Mouse (Mus musculus) neural tube, embryonic 11.5 days (tissue): ENCODE data around the gene Zeb2. TPM values are rescaled to one million over a fixed set of nuclear protein-coding genes. Genes with fewer than 3 reads are reported as not detected.

ENCODE experiments used
- ATAC-seq: fragments of 200-750 bp; cut with Nextera tagmentation; 2 replicates; pipeline ENCODE4 v1.8.0; 2017; ENCODE audit warnings: moderate number of reproducible peaks, mild to moderate bottlenecking, moderate TSS enrichment, moderate library complexity; ENCODE audit not compliant: insufficient read depth, low FRiP score, low TSS enrichment
- DNase-seq: peaks from one replicate; pipeline ENCODE4 v3.0.0-alpha.2; 2015; ENCODE audit warnings: low spot score
- H3K27ac ChIP-seq: fragments of 300-500 bp; sonication (generic); 2 replicates; pipeline ENCODE4 v1.5.1; 2014; ENCODE audit warnings: low read depth, mild to moderate bottlenecking, low read length
- H3K27me3 ChIP-seq: fragments of 300-500 bp; sonication (generic); 2 replicates; pipeline ENCODE4 v1.6.1; 2014; ENCODE audit warnings: mild to moderate bottlenecking, low read length, mixed read lengths; ENCODE audit not compliant: control insufficient read depth, insufficient read depth
- H3K36me3 ChIP-seq: fragments of 300-500 bp; sonication (generic); 2 replicates; pipeline ENCODE4 v1.6.1; 2014; ENCODE audit warnings: mild to moderate bottlenecking, low read length, moderate library complexity, mixed read lengths; ENCODE audit not compliant: control insufficient read depth, insufficient read depth
- H3K4me1 ChIP-seq: fragments of 300-500 bp; sonication (generic); 2 replicates; pipeline ENCODE4 v1.6.1; 2014; ENCODE audit warnings: low read length, mixed read lengths; ENCODE audit not compliant: control insufficient read depth, insufficient read depth
- H3K4me2 ChIP-seq: fragments of 300-500 bp; sonication (generic); 2 replicates; pipeline ENCODE4 v1.6.1; 2014; ENCODE audit warnings: low read depth, mild to moderate bottlenecking, moderate library complexity
- H3K4me3 ChIP-seq: fragments of 300-500 bp; sonication (generic); 2 replicates; pipeline ENCODE4 v1.5.1; 2014; ENCODE audit warnings: low read depth, low read length
- H3K9ac ChIP-seq: fragments of 300-500 bp; sonication (generic); 2 replicates; pipeline ENCODE4 v1.6.1; 2014; ENCODE audit warnings: mild to moderate bottlenecking, low read length
- H3K9me3 ChIP-seq: fragments of 300-500 bp; sonication (generic); 2 replicates; pipeline ENCODE4 v1.6.1; 2016; ENCODE audit warnings: low read length; ENCODE audit not compliant: control insufficient read depth
- WGBS: fragments of 180-500 bp; shearing (Covaris S2); extraction: QIAGEN DNeasy Blood & Tissue Kit; methylation state at CpG from one replicate; pipeline ENCODE4 v1.1.7; 2014; 5-methylcytosine and 5-hydroxymethylcytosine counted together
- polyA plus RNA-seq: library from polyadenylated mRNA; unstranded; fragments of >200 nt; fragmentation: Nextera tagmentation; extraction: Ambion mirVana; gene quantifications from 2 replicates; pipeline ENCODE4 v1.2.1, GENCODE M21; 2014

Gene Zeb2
- polyA plus RNA-seq, 1 experiment from 2014 or later = 55.9 TPM

GRCm38 (mm10) chr2:45056856-45057562 lies 60.2 kb downstream of the Zeb2 start:
- no peak overlapping the region for H3K27ac ChIP-seq
- no peak overlapping the region for H3K4me3 ChIP-seq
- no peaks in the 10 kb centered on the region for H3K36me3 ChIP-seq
- no peaks in the 10 kb centered on the region for H3K9me3 ChIP-seq
- no peaks in the 10 kb centered on the region for H3K27me3 ChIP-seq
- no peak overlapping the region for H3K4me2 ChIP-seq
- WGBS = 46% methylated on average over 10 of the region's 10 CpGs
- H3K4me1 ChIP-seq = peaks cover 4% of the 10 kb centered on the region; the same call in 1 of the 2 replicates
- no peak overlapping the region for H3K9ac ChIP-seq
- ATAC-seq = no peak
- DNase-seq = no peak

GRCm38 (mm10) chr2:45055926-45056325 lies 61.3 kb downstream of the Zeb2 start:
- no peaks in the 10 kb centered on the region for H3K36me3 ChIP-seq
- WGBS = 72% methylated on average over 6 of the region's 6 CpGs
- H3K4me2 ChIP-seq = no peak overlapping the region
- ATAC-seq (no peak), DNase-seq (no peak)
- H3K27ac ChIP-seq = no peak overlapping the region
- H3K4me1 ChIP-seq = peaks cover 4% of the 10 kb centered on the region; the same call in 1 of the 2 replicates
- H3K9me3 ChIP-seq = no peaks in the 10 kb centered on the region
- H3K27me3 ChIP-seq = no peaks in the 10 kb centered on the region
- no peak overlapping the region for H3K4me3 ChIP-seq
- H3K9ac ChIP-seq = no peak overlapping the region

GRCm38 (mm10) chr2:45055034-45055615 lies 62.1 kb downstream of the Zeb2 start:
- Histone ChIP-seq H3K9me3 (no peaks in the 10 kb centered on the region), H3K4me2 (no peak overlapping the region), H3K4me3 (no peak overlapping the region), H3K4me1 (peaks cover 4% of the 10 kb centered on the region; the same call in 1 of the 2 replicates), H3K27me3 (no peaks in the 10 kb centered on the region), H3K9ac (no peak overlapping the region), H3K36me3 (no peaks in the 10 kb centered on the region), H3K27ac (no peak overlapping the region; the same call in 1 of the 2 replicates)
- WGBS = 53% methylated on average over 8 of the region's 8 CpGs
- DNase-seq (no peak), ATAC-seq (no peak)

GRCm38 (mm10) chr2:45054070-45055025 lies 62.8 kb downstream of the Zeb2 start:
- 54% methylated on average over 11 of the region's 11 CpGs for WGBS
- peaks cover 4% of the 10 kb centered on the region; the same call in 1 of the 2 replicates for H3K4me1 ChIP-seq
- no peak overlapping the region for H3K27ac ChIP-seq

GRCm38 (mm10) chr2:45052587-45052986 lies 64.6 kb downstream of the Zeb2 start:
- ATAC-seq = no peak
- Histone ChIP-seq H3K9ac (no peak overlapping the region), H3K4me2 (no peak overlapping the region), H3K4me3 (no peak overlapping the region), H3K4me1 (peaks cover 4% of the 10 kb centered on the region; the same call in 1 of the 2 replicates), H3K36me3 (no peaks in the 10 kb centered on the region), H3K9me3 (no peaks in the 10 kb centered on the region), H3K27me3 (no peaks in the 10 kb centered on the region), H3K27ac (no peak overlapping the region)
- WGBS = 69% methylated on average over 4 of the region's 4 CpGs
- no peak for DNase-seq

More at GRCm38 (mm10) chr2:45054070-45055025, 62.8 kb downstream of the Zeb2 start:
- no peaks in the 10 kb centered on the region for H3K36me3 ChIP-seq
- DNase-seq = no peak
- no peak overlapping the region for H3K4me2 ChIP-seq
- no peaks in the 10 kb centered on the region for H3K27me3 ChIP-seq
- no peak overlapping the region for H3K4me3 ChIP-seq
- no peak overlapping the region for H3K9ac ChIP-seq
- no peak for ATAC-seq
- H3K9me3 ChIP-seq = no peaks in the 10 kb centered on the region

- DNase-seq (no peak), ATAC-seq (no peak)
- no peak overlapping the region for H3K4me3 ChIP-seq
- H3K27me3 ChIP-seq = no peaks in the 10 kb centered on the region
- 85% methylated on average over 2 of the region's 2 CpGs for WGBS
- H3K9ac ChIP-seq = no peak overlapping the region
- H3K36me3 ChIP-seq = no peaks in the 10 kb centered on the region
- H3K4me1 ChIP-seq = peaks cover 8% of the 10 kb centered on the region
- no peak overlapping the region for H3K4me2 ChIP-seq
- no peaks in the 10 kb centered on the region for H3K9me3 ChIP-seq
- no peak overlapping the region for H3K27ac ChIP-seq
Measured at GRCm38 (mm10) chr2:45051321-45051720, 65.9 kb downstream of the Zeb2 start.

GRCm38 (mm10) chr2:45049923-45050322 lies 67.3 kb downstream of the Zeb2 start:
- Histone ChIP-seq H3K9ac (no peak overlapping the region), H3K36me3 (no peaks in the 10 kb centered on the region), H3K4me2 (no peak overlapping the region), H3K27me3 (no peaks in the 10 kb centered on the region), H3K27ac (no peak overlapping the region), H3K9me3 (no peaks in the 10 kb centered on the region), H3K4me3 (no peak overlapping the region), H3K4me1 (peaks cover 12% of the 10 kb centered on the region)
- DNase-seq = no peak
- no peak for ATAC-seq
- 82% methylated on average over 4 of the region's 4 CpGs for whole genome bisulfite sequencing

- H3K9ac ChIP-seq = no peak overlapping the region
- H3K9me3 ChIP-seq = no peaks in the 10 kb centered on the region
Measured at GRCm38 (mm10) chr2:45049279-45049678, 67.9 kb downstream of the Zeb2 start.

More at GRCm38 (mm10) chr2:45049279-45049678, 67.9 kb downstream of the Zeb2 start:
- no peaks in the 10 kb centered on the region for H3K27me3 ChIP-seq
- ATAC-seq (no peak), DNase-seq (no peak)
- H3K4me2 ChIP-seq = no peak overlapping the region
- no peaks in the 10 kb centered on the region for H3K36me3 ChIP-seq
- peaks cover 17% of the 10 kb centered on the region for H3K4me1 ChIP-seq
- H3K27ac ChIP-seq = no peak overlapping the region
- 68% methylated on average over 2 of the region's 2 CpGs for WGBS
- H3K4me3 ChIP-seq = no peak overlapping the region
